Mouse (Mus musculus) MEL (cell line): ENCODE results near the gene Pir. TPM values are rescaled to one million over a fixed set of nuclear protein-coding genes. Genes with fewer than 3 reads are reported as not detected.

ENCODE experiments used
- DNase-seq: peaks from one replicate; pipeline ENCODE4 v3.0.0; 2011; ENCODE audit warnings: low read depth, low spot score
- H3K27ac ChIP-seq: 2 replicates; pipeline ENCODE4 v1.5.1; 2012; ENCODE audit warnings: low read depth, mild to moderate bottlenecking, control low read depth, low read length, moderate library complexity; ENCODE audit not compliant: control insufficient read depth
- H3K27me3 ChIP-seq, 2 experiments: fragments of 150-350 bp in 1 of 2; sonication (generic) in 1 of 2; 2 replicates each; pipeline ENCODE4 v1.6.1; 2012; ENCODE audit warnings: low read length in 2 of 2, mild to moderate bottlenecking in 2 of 2, improper control_type of control experiment in 1 of 2, moderate library complexity in 1 of 2; ENCODE audit not compliant: insufficient read depth in 2 of 2, control insufficient read depth in 1 of 2
- H3K36me3 ChIP-seq, 2 experiments: 2 replicates each; pipeline ENCODE4 v1.6.1; 2012 to 2014; ENCODE audit warnings: low read length in 2 of 2, improper control_type of control experiment in 1 of 2, inconsistent platforms in 1 of 2, mild to moderate bottlenecking in 1 of 2; ENCODE audit not compliant: insufficient read depth in 2 of 2, control insufficient read depth in 1 of 2
- H3K4me1 ChIP-seq, 2 experiments: fragments of 150-350 bp in 1 of 2; sonication (generic) in 1 of 2; 2 replicates each; pipeline ENCODE4 v1.6.1; 2012; ENCODE audit warnings: low read length in 2 of 2, improper control_type of control experiment in 1 of 2, mild to moderate bottlenecking in 1 of 2; ENCODE audit not compliant: insufficient read depth in 2 of 2, control insufficient read depth in 1 of 2
- H3K4me3 ChIP-seq, 2 experiments: fragments of 150-350 bp in 1 of 2; sonication (generic) in 1 of 2; 2 replicates each; pipeline ENCODE4 v1.5.1; 2012; ENCODE audit warnings: low read depth in 2 of 2, low read length in 2 of 2, mild to moderate bottlenecking in 2 of 2, moderate library complexity in 2 of 2, control low read depth in 1 of 2, improper control_type of control experiment in 1 of 2; ENCODE audit not compliant: control insufficient read depth in 1 of 2, insufficient read depth in 1 of 2
- H3K79me2 ChIP-seq: 2 replicates; pipeline ENCODE4 v1.6.1; 2012; ENCODE audit warnings: mild to moderate bottlenecking, low read length, moderate library complexity; ENCODE audit not compliant: control insufficient read depth, poor library complexity, insufficient read depth
- H3K9ac ChIP-seq: 2 replicates; pipeline ENCODE4 v1.6.1; 2012; ENCODE audit warnings: low read depth, mild to moderate bottlenecking, control low read depth, low read length, moderate library complexity; ENCODE audit not compliant: control insufficient read depth, poor library complexity, severe bottlenecking
- H3K9me3 ChIP-seq: fragments of 150-350 bp; sonication (generic); replicated peaks from 2 replicates; pipeline ENCODE4 v1.6.1; 2012; ENCODE audit warnings: mild to moderate bottlenecking, low read length, improper control_type of control experiment, moderate library complexity; ENCODE audit not compliant: insufficient read depth
- BHLHE40 ChIP-seq: IDR thresholded peaks from 2 replicates; pipeline ENCODE4 v1.6.1; 2012; ENCODE audit warnings: low read depth, mild to moderate bottlenecking, inconsistent platforms, low read length, improper control_type of control experiment, borderline replicate concordance
- GABPA ChIP-seq: IDR thresholded peaks from 2 replicates; pipeline ENCODE4 v1.6.1; 2012; ENCODE audit warnings: low read depth, mild to moderate bottlenecking, inconsistent platforms, low read length, improper control_type of control experiment, moderate library complexity
- JUND ChIP-seq: IDR thresholded peaks from 2 replicates; pipeline ENCODE4 v1.6.1; 2011; ENCODE audit warnings: low read depth, mild to moderate bottlenecking, improper control_type of control experiment, low read length
- KAT2A ChIP-seq: conservative IDR thresholded peaks from 2 replicates; pipeline ENCODE4 v1.6.1; 2012; ENCODE audit warnings: low read depth, low read length, improper control_type of control experiment, inconsistent platforms
- MAZ ChIP-seq: IDR thresholded peaks from 2 replicates; pipeline ENCODE4 v1.6.1; 2012; ENCODE audit warnings: low read depth, mild to moderate bottlenecking, inconsistent platforms, low read length, improper control_type of control experiment
- RCOR1 ChIP-seq: IDR thresholded peaks from 2 replicates; pipeline ENCODE4 v1.6.1; 2012; ENCODE audit warnings: low read depth, mild to moderate bottlenecking, inconsistent platforms, low read length, improper control_type of control experiment
- TCF12 ChIP-seq: IDR thresholded peaks from 2 replicates; pipeline ENCODE4 v1.6.1; 2014; ENCODE audit warnings: low read depth, mild to moderate bottlenecking, inconsistent platforms, low read length, improper control_type of control experiment, moderate library complexity
- UBTF ChIP-seq: IDR thresholded peaks from 2 replicates; pipeline ENCODE4 v1.6.1; 2012; ENCODE audit warnings: low read depth, mild to moderate bottlenecking, inconsistent platforms, low read length, improper control_type of control experiment, moderate library complexity, borderline replicate concordance; ENCODE audit not compliant: insufficient read depth
- ZKSCAN1 ChIP-seq: IDR thresholded peaks from 2 replicates; pipeline ENCODE4 v1.6.1; 2012; ENCODE audit warnings: low read depth, mild to moderate bottlenecking, inconsistent platforms, low read length, improper control_type of control experiment, moderate library complexity
- ZNF384 ChIP-seq: IDR thresholded peaks from 2 replicates; pipeline ENCODE4 v1.6.1; 2012; ENCODE audit warnings: low read depth, mild to moderate bottlenecking, inconsistent platforms, low read length, improper control_type of control experiment
- polyA plus RNA-seq, 2 experiments: library from polyadenylated mRNA; stranded (reverse) in 1 of 2; unstranded in 1 of 2; fragments of >175 nt in 1 of 2; fragments of >200 nt in 1 of 2; gene quantifications; 2 replicates each; pipeline versions ENCODE4 v1.2.1 to v1.2.4; 2012; ENCODE audit warnings: low replicate concordance in 2 of 2, low read depth in 1 of 2; ENCODE audit not compliant: insufficient read length in 2 of 2, insufficient read depth in 1 of 2, missing spikeins in 1 of 2
- total RNA-seq: library from RNA; depleted of rRNA; stranded (reverse); fragments of 300-350 nt; gene quantifications from 2 replicates; pipeline ENCODE4 v1.2.3, GENCODE M21; 2012

Gene Pir
- total and polyA plus RNA-seq, 3 experiments = 2.9 to 230 (median 11.4) TPM

DNA sequence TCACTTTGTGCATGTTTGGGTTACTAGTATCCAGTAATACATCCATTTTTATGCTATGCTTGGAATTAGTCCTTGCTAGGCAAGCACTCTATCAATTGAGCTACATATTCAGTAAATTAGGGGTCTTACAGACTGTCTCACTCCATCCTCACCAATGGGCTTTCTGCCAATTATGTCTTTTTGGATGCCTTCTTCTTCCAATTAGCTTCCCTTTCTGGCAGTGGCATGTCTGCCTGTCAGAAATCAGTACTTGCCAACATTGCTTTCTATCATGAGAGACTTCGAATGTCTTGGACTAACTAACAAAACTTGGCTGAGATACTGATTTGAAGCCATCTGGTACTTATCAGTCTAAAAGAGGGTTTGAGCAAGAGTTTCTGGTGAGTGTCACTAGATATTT, 44.7 kb downstream of the Pir start:
- no peaks in the 10 kb centered on the region for H3K79me2 ChIP-seq
- no peak overlapping the region for H3K9ac ChIP-seq
- TF ChIP-seq GABPA (no peak), MAZ (no peak), ZKSCAN1 (no peak), KAT2A (no peak), JUND (no peak), UBTF (no peak), RCOR1 (no peak), ZNF384 (no peak)
- no peak overlapping the region for H3K4me3 ChIP-seq
- DNase-seq = no peak
- H3K36me3 ChIP-seq = peaks cover 0 to 8% of the 10 kb centered on the region in 2 experiments; a peak in 2 of 4 replicates
- H3K27me3 ChIP-seq = no peaks in the 10 kb centered on the region
- H3K9me3 ChIP-seq = no peaks in the 10 kb centered on the region
- H3K27ac ChIP-seq = no peak overlapping the region
- H3K4me1 ChIP-seq = peaks cover 0 to 7% of the 10 kb centered on the region in 2 experiments; a peak in 2 of 4 replicates

DNA sequence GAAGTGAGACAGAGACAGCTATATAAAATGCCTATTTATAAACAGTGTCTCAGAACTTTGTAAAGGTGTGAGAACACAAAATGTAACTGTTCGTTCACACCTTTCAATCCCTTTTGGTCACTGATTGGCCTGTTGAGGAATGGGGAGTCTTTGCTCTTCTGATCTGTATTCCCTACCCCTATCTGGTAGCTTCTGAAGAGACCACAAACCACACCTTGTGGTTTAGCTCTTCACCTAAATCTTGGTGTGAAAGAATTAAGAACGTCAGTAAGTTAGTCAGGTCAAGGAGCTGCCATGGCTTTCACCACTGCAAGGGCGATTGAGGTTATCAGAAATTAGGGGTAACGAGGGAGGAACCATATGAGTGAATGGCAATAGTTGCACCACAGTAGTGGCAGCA, 49.4 kb downstream of the Pir start:
- Histone ChIP-seq H3K27me3 (no peaks in the 10 kb centered on the region), H3K79me2 (no peaks in the 10 kb centered on the region), H3K36me3 (peaks cover 0 to 27% of the 10 kb centered on the region in 2 experiments; a peak in 2 of 4 replicates), H3K9me3 (no peaks in the 10 kb centered on the region), H3K9ac (no peak overlapping the region), H3K4me3 (no peak overlapping the region), H3K4me1 (peaks cover 3 to 19% of the 10 kb centered on the region in 2 experiments), H3K27ac (no peak overlapping the region)
- 0 out of 2 replicates have a peak, but pooled peaks have one; percentile 24 for TF ChIP-seq RCOR1
- no peak for TF ChIP-seq BHLHE40
- DNase-seq = no peak

DNA sequence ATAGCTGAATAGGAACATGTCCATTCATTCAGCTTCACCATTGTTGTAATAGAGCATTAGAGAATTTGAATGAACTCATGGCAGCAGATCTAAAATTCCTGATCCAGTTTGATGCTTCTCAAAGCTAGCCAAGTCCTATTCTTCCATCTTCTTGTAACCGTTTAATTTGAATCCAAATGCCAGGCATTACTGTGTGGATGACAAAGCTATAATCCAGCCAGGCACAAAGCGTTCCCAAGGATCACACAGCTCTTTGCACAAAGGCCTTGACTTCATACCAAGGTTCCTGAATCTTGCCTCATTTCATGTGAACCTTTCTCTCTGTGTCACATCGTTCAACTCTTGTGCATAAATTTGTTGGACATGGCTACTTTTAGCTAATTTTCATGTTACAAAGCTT, 50.9 kb downstream of the Pir start:
- H3K36me3 ChIP-seq = peaks cover 0 to 26% of the 10 kb centered on the region in 2 experiments; a peak in 2 of 4 replicates
- H3K4me1 ChIP-seq = peaks cover 3 to 21% of the 10 kb centered on the region in 2 experiments
- TF ChIP-seq TCF12 (no peak), RCOR1 (no peak)
- TF ChIP-seq, all 39 proteins: peak for 0
- Histone ChIP-seq H3K4me3 (no peak overlapping the region), H3K27me3 (no peaks in the 10 kb centered on the region), H3K79me2 (no peaks in the 10 kb centered on the region), H3K9me3 (no peaks in the 10 kb centered on the region), H3K27ac (no peak overlapping the region), H3K9ac (no peak overlapping the region)
- no peak for DNase-seq
